Mouse (Mus musculus) embryonic fibroblast, embryonic 13.5 days (primary cell): ENCODE results near the gene Ppard.
A peak's percentile ranks its signal among the peaks of the same experiment; 100 is the strongest.

Source experiments
- CTCF ChIP-seq: IDR thresholded peaks from 2 replicates; pipeline ENCODE4 v1.5.1; 2011; ENCODE audit warnings: mild to moderate bottlenecking, control low read depth, low read length, moderate library complexity, borderline replicate concordance; ENCODE audit not compliant: insufficient read depth
- POLR2A ChIP-seq: IDR thresholded peaks from 2 replicates; pipeline ENCODE4 v1.6.1; 2011; ENCODE audit warnings: low read depth, mild to moderate bottlenecking, control low read depth, low read length, moderate library complexity

DNA sequence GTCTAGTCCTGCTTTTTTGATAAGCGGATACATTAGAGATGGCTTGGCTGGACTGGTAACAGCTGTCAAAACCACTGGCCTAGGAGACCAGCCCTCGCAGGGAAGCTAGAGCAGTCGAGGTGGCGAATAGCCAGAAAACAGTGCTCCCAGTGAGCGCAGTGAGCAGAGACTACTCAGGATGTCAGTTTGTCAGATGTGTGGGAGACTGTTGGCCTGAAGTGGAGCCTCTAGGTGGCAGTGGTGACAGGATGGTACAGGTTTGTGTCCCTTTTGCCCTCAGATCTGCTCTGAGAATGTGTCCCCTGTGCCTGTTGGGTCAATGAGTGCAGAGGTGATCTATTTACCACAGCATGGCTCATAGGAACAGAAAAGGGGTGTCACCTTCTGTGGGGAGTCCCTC lies 55.5 kb downstream of the Ppard start:
- TF ChIP-seq CTCF (peak; percentile 17; the same call in 1 of the 2 replicates), POLR2A (no peak)
